Mouse (Mus musculus): ENCODE measurements at regions not wholly inside any gene's neighbourhood (a gene's known extent, or its start where the extent isn't known, plus 50 kb on each side); places are given as distances from the start of the nearest gene placed in this dataset.

DNA sequence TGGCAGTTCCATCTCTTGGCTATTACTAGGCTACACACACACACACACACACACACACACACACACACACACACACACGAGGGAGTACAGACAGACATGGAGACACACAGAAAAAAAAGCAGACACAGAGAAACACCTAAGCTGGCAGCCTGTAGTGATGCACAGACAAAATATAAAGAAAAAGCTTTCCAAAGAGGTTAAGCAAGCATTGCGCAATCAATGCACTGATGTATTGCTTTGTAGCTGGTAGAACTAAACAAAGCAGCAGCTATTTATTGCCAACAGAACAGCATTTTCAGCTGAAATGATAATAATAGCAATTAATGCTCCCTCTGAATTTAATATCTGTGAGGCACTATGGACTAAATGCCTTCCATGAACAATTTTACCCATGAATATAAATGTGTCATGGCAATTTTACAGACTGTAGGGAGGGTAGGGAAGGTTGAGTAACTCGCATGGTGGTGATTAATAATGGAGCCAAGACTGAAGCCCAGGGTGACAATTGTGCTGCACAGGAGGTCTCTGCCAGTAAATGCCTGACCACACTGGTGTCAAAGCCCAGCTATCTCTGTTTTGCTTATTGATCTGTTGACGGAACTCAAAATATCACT, 271.7 kb downstream of the Gm11361 start:
- DNase-seq (ENCODE audit: low spot score in 2 of 2): no peak

DNA sequence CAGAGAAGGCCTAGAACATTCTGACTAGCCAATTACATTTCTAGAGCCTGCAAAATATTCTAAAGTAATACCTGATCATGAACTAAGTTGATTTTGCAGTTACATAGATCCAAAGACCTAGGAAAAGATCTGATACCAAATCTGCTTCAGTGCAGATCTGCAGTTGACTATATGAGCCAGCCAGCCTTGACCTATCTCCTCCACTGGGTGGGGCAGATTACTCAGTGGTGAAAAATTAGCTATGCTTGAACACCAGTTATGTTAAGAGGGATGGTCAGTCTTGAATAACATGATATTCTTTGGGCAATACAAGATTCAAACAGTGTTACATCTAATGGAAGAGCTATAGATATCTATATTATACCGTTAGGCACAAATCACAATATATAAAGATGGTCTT, 269.0 kb downstream of the Gm11361 start:
- DNase-seq (ENCODE audit: low spot score in 2 of 2): no peak

DNA sequence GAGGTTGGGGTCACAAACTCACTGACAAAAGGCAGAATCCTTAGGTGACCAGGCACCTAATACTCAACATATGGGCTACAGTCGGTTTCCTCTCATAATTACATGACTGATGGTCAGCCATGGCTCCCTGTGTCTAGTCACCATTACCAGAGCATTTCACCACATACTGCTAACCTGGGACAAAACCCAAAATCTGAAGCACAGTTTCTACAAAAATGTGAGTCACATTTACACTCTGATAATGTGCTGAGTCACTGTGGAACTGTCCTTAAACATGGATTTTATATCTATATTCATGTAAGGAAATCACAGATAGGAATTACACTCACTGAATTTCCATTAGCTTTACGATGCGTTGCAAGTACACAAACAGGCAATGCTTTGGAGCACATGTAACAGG, 267.1 kb downstream of the Gm11361 start:
- no peak for DNase-seq (ENCODE audit: low spot score in 2 of 2)

DNA sequence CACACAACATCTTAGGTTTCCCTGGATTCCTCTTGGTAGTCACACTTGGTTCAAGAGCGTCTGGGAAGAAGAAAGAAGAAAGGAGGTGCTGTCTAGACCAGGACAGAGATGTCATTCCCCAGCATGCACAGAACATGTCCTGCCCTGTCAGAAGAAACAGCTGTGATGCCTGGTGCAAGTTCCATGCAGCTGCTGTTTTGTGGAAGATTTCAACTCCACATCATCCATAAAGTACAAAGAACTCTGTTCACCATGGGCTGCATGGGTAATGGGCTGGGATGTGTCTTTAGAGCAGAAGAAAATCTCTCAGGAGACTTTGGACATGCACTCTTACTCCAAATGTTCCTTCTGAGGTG, 262.8 kb downstream of the Gm11361 start:
- DNase-seq (ENCODE audit: low spot score in 2 of 2): no peak

DNA sequence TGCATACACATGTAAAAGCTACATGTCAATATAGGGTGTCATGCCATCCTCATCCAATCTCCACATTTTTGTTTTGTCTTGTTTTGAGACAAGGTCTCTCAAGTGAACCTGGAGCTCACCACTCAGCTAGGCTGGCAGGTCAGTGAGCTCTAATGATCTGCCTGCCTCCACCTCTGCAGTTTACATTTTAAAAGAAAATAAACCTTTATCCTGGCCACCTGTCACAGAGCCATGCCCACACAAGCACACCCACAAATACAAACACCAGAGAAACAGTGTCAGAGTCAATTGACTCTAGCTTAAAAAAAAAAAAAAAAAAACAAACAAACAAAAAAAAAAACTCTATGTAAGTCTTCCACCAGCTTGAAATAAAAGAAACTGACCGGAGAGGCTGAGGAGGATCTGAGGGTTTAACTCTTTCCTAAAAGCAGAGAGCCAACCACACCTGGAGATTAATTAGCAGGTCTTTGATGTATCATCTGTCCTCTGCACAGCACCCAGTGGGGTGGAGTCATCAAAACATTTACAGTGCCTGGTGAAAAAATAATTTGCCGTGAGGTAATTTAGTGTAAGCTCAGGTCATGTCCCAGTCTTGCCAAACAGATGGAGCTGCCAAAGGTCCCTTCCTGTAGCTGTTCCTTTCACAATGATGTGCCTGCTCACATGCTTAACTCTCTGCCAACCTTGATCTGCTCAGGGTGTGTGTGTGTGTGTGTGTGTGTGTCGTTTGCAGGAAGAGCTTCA, 262.2 kb downstream of the Gm11361 start:
- DNase-seq (ENCODE audit: low spot score in 2 of 2): no peak

DNA sequence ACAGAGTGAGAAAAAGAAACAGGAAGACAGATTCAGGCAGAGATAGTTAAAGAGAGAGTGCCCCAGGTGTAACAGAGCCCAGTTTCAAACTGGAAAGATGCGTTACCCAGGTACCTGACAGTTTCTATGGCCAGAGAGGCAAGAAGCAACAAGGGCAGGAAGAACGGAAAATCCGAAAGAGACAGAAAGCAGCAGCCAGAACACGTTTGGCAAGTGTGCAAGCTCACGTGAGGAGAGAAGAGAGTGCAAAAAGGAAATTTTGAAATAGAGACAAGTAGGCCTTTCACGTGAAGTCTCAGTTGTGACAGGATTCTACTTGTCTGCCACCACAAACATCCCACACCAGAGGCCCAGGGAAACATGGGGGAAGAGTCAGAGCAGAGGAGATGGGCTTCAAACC, 259.8 kb downstream of the Gm11361 start:
- no peak for DNase-seq (ENCODE audit: low spot score in 2 of 2)

DNA sequence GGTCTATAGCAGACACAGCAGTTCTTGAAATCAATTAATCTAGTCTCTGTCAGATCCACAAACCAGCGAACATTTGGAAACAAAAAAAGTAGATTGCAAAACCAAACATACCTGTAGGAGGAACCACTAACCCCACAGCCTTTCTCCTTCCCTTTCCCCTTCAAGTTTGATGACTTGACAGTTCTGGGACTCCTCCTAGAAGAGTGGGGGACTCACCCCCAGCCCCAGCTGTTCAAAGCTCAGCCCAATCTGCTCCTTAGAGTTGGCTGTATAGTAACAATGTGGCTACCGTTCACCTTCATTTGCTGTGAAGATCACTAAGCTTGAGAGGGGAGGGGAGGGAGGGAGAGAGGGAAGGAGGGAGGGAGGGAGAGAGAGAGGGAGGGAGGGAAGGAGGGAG, 259.3 kb downstream of the Gm11361 start:
- no peak for DNase-seq (ENCODE audit: low spot score in 2 of 2)

DNA sequence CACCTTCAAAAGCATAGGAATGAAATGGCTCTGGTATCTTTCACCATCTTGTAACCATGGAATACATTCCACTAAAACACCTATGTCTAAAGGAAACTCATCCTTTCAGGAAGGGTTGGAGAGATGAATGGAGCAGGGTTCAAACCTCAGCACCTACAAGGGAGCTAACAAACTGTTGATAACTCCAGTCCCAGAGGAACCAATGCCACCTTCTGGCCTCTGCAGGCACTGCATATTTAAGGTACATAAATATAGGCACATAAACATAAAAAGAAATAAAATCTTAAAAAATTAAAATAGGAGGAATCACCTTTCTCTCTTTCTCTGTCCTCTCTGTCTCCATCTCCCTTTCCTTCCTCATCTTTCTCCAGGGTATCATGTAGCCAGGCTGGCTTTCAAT, 256.9 kb downstream of the Gm11361 start:
- DNase-seq (ENCODE audit: low spot score in 2 of 2): no peak

DNA sequence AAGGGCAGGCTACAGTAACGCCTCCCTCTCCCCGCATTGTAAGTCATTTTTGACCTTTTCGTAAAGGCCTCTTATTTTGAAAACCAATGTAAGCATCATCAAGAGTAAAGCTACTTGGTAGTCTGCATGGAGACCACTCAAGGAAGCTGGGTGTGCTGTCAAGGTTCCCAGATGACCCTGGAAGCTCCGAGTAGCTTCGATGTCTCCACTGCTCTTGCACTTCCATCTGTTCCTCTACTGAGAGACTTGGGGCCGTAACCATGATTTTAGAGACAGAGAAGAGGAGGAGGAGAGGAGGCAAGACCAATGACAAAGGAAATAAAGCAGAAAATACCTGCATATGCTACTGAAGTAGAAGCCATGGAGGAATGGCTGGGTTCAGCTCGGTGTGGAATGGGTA, 256.0 kb downstream of the Gm11361 start:
- DNase-seq (ENCODE audit: low spot score in 2 of 2): no peak

DNA sequence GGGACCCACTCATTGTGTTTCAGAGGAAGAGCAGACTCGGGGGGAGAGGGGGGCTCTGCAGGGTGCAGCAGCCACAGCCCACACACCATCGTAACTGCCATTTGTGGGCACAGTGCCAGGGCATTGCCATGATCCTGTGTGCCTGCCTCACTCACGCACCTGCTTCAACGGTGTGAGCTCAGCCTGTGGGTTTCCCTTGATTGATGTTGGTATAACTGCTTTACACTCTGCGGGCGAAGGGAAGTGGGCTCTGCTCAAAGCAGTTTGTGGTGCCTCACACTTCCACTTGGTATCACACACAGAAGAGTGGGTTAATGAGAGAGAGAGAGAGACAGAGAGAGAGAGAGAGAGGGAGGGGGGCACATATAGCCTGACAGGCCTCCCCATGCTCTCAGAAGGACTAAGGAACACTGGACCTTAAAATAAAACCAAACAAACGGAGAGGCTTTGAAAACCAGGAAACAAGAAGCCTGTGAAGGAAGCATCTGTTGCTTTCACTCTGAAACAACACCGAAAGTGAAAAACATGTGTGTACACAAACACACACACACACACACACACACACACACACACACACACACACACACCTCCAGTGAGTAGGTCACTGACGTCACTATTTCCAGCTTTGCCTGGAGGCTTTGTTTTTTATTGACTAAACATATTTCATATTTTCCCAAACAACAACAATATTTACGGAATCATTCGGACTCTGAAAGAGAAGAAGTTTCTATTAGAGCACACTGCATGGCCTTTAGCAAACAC, 255.4 kb downstream of the Gm11361 start:
- DNase-seq (ENCODE audit: low spot score in 2 of 2): peak in 1 of 2 experiments; percentile 43

DNA sequence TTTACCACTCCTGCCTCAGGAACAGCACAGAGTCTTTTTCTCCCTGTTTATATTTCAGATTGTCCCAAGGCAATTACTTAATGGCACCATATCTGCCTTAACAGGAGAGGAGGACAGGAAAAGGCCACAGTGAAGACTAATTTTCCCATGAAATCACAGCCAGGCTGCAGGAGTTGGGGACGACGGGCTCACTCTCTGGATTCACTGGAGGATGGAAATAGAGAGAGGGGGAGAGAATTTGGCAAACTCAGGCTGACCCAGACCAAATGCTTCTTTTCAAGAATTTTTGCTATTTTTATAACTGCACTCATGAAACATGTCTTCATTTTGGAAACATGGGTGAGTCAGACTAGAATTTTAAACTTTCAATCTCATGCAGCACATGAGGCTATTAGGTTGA, 250.9 kb downstream of the Gm11361 start:
- DNase-seq (ENCODE audit: low spot score in 2 of 2): no peak

DNA sequence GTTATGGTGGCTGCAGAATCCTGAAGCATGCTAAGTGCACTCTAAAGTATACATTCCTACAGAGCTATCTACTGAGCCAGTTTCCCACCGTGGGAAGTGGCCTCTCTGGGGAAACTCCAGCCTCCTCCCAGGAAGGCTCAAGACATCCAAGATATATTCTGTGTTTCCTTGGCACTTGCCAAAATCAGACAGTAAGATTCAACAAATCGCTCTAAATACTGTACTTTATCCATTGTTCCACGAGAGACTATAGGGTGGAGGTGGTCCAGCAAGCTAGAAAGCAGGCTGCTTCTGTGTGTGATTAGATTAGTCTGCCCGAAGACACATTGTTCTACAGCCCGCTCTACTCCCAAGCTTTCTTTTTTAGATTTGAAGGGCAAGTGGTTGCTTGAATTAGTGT, 250.5 kb downstream of the Gm11361 start:
- no peak for DNase-seq (ENCODE audit: low spot score in 2 of 2)

DNA sequence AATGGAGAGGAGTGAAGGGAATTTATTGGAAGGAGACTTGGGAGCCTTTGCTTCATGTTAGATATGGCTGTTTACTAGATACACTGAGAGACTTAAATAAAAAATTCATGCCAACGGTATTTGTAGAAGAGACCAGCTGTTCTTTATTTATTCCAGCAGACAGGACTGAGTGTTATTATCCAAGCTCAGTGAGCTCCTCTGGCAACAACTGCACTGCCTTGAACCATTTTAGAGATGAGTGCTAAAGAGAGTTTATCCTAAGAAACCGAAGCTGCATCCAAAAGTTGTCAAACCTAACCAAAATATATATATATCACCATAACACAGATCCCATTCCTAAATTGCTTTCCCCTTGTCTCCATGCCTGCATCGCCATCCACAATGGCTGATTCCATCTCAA, 247.0 kb downstream of the Gm11361 start:
- DNase-seq (ENCODE audit: low spot score in 2 of 2): no peak

DNA sequence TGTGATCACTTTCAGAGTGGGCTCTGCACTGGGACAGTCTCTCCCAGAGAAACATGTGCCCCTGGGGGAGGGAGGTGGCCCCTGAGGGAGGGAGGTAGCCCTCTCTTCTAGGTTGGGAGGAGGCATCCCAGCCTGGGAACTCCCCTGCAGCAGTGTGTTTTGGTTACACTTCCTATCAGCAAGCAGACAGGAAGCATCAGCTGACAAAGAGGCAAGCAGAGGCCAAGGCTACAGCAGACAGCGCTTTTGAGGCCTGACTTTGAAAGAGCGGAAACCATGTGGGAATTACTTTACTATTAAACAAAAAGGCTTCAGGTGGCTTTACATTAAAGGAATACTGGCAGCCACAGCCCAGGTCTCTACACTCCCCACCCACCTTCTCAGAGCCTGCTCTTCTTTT, 244.8 kb downstream of the Gm11361 start:
- DNase-seq (ENCODE audit: low spot score in 2 of 2): no peak

DNA sequence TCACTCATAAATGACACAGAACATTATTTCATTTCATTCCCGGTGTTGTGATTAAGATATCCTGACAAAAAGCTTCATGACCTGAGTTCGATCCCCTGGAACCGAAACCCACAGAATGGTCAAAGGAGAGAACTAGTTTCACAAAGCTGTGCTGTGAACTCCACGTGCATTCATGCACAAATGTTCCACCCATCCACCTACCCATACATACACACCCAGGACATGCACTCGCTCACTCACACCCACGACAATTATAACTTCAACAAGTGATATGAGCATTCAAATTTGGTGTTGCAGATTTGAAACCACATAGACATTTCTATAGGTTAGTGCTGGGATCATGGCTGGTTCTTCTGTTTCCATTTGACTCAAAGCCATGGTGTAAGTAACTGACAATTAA, 243.4 kb downstream of the Gm11361 start:
- no peak for DNase-seq (ENCODE audit: low spot score in 2 of 2)

DNA sequence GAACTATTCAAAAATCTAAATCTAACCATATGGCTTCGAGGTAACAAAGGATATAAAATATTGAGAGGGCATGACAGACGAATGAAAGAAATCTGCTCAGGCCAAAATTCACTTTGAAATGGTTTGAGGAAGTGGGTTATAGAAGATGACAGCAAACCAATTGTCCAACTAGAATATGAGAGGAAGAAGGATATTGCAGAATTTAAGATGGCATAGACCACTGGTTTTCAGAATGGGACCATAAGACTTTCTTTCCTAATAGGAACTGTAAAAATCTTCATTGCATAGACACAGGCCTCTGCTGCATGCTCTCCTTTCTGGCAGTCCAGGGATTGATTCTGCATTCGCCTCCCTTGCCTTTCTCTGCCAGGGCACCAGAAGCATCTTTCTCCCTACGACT, 240.2 kb downstream of the Gm11361 start:
- DNase-seq (ENCODE audit: low spot score in 2 of 2): no peak

DNA sequence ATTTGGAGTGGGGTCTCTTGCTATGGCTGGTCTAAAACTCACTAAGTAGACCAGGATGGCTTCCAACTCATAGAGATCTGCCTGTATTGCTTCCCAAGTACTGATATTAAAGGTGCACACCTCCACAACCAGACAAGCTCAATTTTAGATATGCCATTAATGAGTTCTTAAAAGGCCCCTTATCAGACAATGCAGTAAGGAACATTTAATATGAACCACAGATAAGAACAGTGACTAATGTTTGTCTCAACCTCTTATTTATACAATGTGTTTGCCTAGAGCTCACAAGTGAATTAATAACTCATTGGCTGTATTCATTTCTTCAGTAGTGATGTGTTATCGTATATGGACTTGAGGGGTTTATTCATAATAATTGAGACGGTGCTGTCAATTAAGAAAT, 234.7 kb downstream of the Gm11361 start:
- no peak for DNase-seq (ENCODE audit: low spot score in 2 of 2)

DNA sequence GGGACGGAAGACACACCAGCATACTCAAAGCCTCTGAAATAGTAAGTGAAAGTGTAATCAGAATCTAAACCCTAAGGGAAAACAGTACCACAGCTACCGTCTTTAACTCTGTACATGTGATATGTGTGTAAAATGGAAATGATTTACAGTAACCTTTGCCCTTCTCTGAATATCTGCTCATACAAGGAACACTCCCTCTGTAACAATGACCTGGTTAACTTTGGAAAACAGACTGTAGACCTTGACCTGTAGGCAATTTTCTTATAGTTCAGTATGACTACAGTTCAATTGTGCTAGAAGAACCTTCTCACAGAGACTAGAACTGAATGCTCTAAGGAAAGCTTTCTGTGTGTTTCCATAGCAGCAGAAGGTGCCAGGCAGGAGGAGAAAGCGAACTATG, 226.4 kb downstream of the Gm11361 start:
- DNase-seq (ENCODE audit: low spot score in 2 of 2): no peak

DNA sequence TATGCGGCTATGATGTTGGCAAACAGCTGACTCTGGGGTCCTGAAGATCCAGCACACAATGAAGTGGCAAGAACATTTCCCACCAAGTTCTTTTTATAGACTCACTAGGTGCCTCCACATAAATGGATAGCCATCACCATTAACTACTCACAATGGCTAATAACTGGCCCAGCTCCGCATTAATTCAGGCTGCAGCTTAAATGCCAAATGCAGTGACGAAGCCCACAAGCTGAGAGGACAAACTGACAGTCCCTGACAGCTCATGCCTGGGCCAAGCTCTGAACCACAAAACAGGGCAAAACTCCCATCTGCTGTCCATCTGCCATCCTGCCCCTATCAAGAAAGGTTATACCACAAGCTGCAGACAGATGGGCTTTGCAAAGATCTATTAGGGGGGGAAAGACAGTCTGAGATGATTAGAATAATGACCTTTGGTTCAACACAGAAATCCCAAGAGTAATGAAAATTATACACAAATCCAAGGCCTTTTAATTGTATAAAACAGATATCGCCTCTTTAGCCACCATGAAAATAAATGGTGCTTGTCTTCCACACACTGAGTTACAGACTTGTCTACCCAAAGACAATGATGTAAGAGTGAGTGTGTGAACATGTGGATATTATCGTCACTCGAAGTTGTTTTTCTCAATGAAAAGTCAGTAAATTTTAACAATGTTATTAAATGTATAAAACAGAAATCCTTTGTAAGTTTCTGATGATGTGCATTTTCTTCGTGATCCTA, 224.1 kb downstream of the Gm11361 start:
- peak in 1 of 2 experiments; percentile 49 for DNase-seq (ENCODE audit: low spot score in 2 of 2)

DNA sequence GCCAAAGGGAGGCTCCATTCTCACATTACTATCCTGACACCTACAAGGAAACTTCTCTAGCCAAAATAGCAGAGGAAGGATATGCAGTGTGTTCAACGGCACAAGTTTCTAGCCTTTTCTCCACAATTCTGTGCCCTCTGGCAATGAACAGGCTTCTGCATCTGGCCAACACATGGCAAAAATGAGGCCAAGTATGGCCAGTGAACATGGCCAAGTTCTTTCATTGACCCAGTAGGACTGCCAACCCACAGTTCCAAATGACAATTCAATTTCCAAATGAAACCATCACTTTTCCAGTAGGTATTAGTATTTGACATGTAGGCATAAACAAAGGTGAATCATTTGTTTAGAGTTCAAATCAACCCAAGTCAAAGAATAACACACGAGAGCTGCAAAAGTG, 208.8 kb downstream of the Gm11361 start:
- DNase-seq (ENCODE audit: low spot score in 2 of 2): no peak

DNA sequence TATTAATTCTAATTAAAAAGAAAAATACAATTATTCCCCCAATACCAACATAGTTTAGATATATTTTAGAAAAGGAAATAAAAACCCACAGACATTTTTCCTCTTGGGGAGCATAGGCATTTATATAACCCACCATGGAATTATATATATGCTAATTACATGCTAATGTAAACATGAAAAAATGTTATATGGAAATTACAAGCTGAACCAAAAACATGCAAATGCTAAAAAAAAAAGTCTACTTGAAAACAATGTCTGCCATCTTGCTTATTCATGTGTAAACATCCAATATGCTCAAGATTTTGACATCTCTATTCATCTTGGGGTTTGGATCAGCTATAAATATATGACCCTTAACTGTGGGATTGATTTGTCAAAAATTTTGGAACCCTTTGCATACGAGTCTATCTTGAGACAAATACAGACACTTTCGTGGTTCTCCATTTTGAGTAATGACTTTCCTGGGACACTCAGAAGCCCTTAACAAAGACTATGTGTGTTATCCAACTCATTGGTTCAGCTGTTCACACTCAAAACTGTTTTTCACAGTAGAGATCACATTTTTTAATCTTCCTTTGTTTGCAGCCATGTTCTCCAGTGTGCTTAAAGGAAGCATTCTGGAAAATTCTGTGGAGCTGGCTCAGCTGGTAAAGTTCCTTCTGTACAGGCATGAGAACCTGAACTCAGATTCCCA, 208.0 kb downstream of the Gm11361 start:
- no peak for DNase-seq (ENCODE audit: low spot score in 2 of 2)

DNA sequence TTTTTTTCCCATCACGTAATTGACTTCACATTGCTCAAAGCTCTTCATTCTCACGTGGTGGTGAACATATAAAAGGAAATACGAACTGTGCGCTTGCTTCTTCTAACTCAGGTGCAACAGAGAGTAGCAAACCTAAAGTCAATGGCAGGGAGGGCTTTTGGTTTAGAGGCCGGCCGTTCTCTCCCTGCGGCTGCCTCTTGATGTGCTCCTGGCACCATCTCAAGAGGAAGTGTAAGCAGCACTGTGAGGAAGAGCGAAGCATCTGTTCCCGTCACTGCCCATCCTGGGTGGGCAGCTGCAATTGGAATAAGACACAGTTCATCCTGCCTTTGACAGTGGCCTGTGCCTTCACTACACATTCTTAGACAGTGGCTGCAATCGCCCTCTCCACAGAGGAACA, 204.0 kb downstream of the Gm11361 start:
- DNase-seq (ENCODE audit: low spot score in 2 of 2): no peak
